Mouse (Mus musculus) splenic B cell, adult 2 months (primary cell): Measurements from ENCODE around the gene 4930430F08Rik.

Experiments used
- DNase-seq: peaks from one replicate; pipeline ENCODE4 v3.0.0-alpha.2; 2011; ENCODE audit warnings: low read depth, low spot score
- H3K27me3 ChIP-seq: 2 replicates; pipeline ENCODE4 v1.6.1; 2012; ENCODE audit warnings: mild to moderate bottlenecking, low read length, moderate library complexity, mixed read lengths; ENCODE audit not compliant: control insufficient read depth, poor library complexity, insufficient read depth, severe bottlenecking
- H3K36me3 ChIP-seq: 2 replicates; pipeline ENCODE4 v1.6.1; 2012; ENCODE audit warnings: mild to moderate bottlenecking, low read length, moderate library complexity, mixed read lengths; ENCODE audit not compliant: control insufficient read depth, poor library complexity, insufficient read depth, severe bottlenecking

The 4930430F08Rik gene

DNA sequence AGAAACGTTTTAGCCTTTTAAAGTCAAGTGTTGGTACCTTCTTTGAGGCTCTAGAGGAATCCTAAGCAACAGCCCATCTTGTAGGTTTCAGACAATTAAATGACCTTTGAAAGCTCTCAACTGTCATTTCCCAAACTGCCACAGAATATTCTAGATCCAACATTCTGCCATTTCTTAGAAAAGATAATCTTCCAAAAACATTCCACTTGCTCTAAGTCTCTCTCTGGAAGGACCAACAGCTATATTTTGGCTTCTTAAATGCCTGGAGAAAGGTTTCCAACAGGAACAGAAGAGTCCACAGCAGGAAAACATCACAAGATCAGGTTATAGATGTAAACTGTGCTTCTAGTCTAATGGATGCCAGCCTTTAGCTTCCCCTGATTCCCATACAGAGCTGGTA is at the start of gene 4930430F08Rik, which contains the start of gene 1700017N19Rik:
Gene 4930430F08Rik (minus strand): TSS at position 101 of the 400 bp plus-strand sequence.
Gene 1700017N19Rik (plus strand): TSS at position 162 of the 400 bp plus-strand sequence.
- no peak for DNase-seq
- Histone ChIP-seq H3K36me3 (no peaks in the 10 kb centered on the region), H3K27me3 (no peaks in the 10 kb centered on the region)

DNA sequence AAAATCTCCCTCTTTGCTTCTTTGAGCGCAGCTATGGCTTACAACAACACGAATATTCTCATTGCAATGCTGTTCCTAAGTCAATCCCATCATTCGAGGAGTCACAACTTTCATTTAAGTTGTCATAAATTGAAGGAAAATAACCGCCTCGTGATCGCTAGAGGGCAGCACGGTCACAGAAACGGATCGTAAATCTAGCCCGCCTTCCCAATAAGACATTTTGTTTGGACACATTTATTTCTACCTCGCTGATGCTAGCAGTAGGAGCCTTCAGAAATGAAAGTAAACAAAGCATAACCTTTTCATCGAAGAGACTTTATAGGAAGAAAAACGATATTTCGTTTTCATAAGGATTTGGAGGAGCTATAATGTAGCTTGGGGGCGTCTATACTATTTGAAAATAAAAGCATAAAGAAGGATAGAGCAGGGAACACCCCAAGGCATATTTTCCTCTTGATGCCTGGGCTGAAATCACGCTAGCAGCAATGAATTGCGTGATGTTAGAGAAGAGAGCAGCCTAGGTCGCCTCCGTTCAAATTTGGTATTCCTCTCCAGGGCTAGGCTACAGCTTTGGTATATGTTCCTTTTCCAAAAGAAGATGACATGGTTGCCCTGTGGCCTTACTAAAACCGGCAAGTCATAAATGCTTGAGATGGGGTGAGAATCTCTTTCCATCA is 39.7 kb upstream of the 4930430F08Rik start:
- H3K27me3 ChIP-seq: no peaks in the 10 kb centered on the region
- DNase-seq: peak; percentile 67
- H3K36me3 ChIP-seq: no peaks in the 10 kb centered on the region

DNA sequence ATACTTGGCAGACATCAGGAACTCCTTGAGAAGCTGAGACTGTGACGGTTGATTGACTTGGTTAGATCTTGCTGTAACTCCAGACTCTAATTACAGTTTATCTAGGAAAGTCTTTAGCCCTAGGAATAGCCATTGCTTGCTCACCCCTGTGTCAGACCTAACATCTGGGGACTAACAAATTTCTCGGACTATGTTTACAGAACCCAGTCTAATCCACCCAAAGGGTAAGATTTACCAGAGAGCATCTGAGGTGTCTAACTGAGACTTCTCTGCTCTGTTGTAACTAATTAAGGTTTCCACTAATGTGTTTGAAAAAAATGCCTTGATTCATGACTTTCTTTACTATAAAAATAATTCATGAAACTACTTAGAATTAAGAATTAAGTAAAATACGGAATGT is 32.3 kb upstream of the 4930430F08Rik start:
- no peaks in the 10 kb centered on the region for H3K27me3 ChIP-seq
- DNase-seq: no peak
- H3K36me3 ChIP-seq: no peaks in the 10 kb centered on the region

DNA sequence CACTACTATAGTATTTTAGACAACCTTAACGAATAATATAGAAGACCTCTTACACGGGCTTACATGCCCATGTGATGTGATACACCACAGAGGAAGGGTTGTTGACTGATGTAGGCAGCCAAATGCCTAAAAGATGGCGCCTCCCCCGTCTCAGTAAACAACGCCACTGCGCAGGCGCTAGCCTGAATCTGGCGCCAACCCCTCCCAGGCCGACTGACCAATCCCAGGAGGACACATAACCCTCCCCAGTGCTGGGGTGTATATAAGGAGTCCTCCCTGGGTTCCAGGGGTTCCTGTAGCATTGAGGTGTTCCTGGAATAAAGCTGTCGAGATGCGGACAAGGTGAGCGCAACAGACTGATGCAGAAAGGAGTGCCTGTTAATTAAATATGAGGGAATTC is 29.8 kb upstream of the 4930430F08Rik start:
- DNase-seq: no peak
- H3K27me3 ChIP-seq: no peaks in the 10 kb centered on the region
- H3K36me3 ChIP-seq: no peaks in the 10 kb centered on the region

DNA sequence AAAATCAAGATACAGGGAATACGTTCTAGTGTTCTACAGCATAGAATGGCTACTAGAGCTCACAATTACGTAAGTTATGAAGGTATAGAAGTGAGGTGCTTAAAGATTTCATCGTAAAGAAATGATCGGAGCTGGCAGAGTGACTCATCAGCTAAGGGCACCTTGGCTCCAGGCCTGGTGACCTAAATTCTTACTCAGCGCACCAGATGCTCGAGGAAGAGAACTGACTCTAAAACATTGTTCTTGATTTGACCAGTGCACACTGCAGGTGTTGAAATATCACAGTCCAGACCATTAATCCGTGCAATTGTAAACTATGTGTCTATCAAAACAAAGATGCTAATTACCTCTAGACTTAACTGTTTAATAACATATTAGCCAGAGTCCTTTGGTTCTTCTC is 29.3 kb upstream of the 4930430F08Rik start:
- no peak for DNase-seq
- Histone ChIP-seq H3K36me3 (no peaks in the 10 kb centered on the region), H3K27me3 (no peaks in the 10 kb centered on the region)

DNA sequence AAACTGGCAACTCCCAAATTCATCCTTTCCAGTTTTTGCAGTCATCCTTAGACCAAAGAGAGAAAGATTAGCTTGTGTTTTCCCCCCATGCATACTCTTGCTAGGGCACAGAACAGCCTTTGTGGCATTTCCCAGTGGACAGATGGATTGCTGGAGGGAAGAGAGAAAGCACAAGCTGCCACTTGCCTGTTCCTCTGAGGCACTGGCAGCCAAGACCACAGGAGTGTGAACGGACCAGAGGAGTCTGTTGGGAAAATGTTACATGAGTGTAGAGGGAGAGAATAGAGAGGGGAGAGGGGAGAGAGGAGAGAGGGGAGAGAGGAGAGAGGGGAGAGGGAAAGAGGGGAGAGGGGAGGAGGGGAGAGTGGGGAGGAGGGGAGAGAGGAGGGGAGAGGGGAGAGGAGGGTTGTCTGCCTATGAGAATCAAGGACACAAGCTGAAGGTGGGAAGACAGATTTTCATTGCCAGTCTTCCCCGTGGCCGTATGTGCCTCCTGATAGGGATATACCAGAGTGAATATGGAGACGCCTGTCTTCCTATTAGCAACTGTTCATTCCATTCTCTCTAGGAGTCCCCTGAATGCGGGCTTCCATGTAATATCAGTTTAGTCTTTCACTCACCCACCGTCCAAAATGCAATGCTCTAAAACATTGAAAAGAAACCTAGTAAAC is 27.1 kb upstream of the 4930430F08Rik start:
- Histone ChIP-seq H3K27me3 (no peaks in the 10 kb centered on the region), H3K36me3 (no peaks in the 10 kb centered on the region)
- no peak for DNase-seq

DNA sequence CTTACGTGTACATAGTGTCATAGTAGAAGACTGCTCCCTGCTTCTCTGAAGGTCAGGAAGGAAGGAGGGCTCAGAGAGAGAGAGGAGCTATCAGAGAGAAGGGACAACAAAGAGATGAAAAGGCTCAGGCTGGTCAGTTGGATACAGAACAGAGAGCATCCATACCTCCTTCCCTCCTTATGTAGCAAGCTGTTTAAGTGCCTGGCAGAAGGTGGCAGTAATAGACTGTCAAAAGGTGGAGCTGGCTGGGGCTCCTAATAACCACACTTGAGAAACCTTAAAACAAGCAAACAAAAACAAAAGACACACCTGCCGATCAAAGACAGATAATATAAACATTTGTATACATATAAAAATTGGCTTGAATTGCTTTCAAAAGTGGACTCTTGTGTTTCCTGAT is 14.0 kb upstream of the 4930430F08Rik start:
- Histone ChIP-seq H3K27me3 (no peaks in the 10 kb centered on the region), H3K36me3 (no peaks in the 10 kb centered on the region)
- no peak for DNase-seq

DNA sequence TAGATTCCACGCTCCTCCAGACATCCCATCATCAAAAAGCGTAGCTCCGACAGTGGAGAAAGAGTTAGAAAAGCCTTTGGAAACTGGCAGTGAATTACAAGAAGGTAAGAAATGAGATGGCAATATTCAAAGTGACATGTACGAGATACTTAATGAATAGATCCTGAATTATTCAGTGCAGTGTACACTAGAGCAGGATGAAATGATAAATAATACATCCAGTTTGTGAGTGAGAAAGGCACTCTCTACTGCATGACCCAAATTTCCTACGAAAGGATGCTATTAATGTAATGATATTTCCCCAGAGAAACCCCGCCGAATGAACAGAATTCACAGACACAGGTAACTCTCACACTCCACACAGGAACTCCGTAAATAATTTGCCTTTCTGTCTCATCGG is 13.3 kb upstream of the 4930430F08Rik start:
- H3K36me3 ChIP-seq: no peaks in the 10 kb centered on the region
- no peak for DNase-seq
- H3K27me3 ChIP-seq: no peaks in the 10 kb centered on the region

DNA sequence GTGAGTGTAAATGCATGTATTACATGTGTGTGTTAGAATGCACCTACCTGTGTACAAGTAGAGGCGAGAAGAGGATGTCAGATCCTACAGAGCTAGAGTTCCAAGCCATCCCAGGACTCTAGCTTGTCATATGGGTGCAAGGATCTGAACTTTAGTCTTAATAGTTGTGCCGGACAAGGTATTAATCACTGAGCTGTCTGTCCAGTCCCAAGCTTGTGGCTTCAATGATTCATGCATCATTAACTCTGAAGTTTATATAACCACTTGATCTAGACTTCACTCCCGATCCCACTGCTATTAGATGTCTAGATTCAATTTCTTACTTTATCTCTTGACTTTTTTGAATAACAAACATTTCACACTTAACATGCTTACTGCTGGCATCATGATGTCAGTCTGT is 8.1 kb upstream of the 4930430F08Rik start:
- H3K27me3 ChIP-seq: no peaks in the 10 kb centered on the region
- H3K36me3 ChIP-seq: no peaks in the 10 kb centered on the region
- no peak for DNase-seq

DNA sequence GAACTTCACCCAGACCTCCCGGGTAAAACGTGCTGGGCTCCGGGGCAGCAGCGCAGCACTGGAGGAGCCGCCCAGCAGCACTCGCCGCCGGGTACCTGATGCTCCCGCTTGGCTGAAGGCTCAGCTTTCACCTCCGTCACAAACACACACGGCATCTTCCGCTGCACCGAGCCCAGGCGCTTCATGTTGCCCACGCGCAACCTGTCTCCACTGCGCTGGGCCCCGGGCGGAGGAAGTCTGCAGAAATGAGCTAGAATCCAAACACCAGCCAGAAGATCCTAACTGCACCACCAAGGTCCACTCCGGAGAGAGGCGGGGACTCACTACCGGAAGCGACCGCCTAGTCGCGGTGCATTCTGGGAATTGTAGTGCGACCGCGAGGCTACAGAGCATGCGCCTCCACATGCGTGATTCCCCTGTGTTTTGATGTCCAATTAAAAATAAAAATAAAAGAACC is 1.3 kb downstream of the 4930430F08Rik start:
- Histone ChIP-seq H3K36me3 (no peaks in the 10 kb centered on the region), H3K27me3 (no peaks in the 10 kb centered on the region)
- peak; percentile 90 for DNase-seq

DNA sequence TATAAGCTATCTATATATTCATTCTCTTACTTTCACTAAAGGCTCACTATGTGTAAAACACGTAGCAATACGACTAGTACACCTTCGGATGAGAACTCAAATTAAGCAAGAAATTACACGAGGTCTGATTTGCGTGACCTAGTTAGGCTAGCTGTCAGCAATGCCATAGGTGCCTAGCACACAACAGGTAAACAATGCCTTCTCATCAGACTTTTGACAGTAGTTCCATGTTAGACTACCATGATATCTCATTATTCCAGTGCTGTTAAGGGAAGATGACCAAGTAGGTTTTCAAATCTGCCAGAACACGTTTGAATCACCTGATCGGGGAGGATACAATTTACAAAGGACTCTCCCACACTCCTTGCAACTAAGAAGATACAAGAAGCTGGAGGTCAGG is 1.7 kb downstream of the 4930430F08Rik start:
- no peaks in the 10 kb centered on the region for H3K27me3 ChIP-seq
- DNase-seq: no peak
- H3K36me3 ChIP-seq: no peaks in the 10 kb centered on the region

DNA sequence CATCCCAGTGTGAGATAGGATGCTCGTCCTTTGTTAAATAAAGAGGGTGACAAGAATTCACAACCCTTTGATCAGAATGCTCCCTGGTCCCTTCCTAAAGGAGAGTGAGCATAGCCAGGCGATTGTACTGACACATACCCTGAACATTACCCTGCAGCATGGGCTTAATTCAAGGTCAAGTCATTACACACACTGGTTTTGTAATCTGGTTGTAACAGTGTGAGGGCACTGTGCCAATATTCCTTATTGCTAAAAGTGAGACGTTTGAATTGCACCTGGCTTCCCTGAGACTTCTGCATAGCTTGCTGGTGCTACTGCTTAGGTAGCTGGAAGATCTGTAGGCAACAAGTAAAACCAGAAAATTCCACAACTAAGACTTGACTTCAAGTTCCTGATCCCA is 6.0 kb downstream of the 4930430F08Rik start:
- Histone ChIP-seq H3K36me3 (no peaks in the 10 kb centered on the region), H3K27me3 (no peaks in the 10 kb centered on the region)
- DNase-seq: no peak

DNA sequence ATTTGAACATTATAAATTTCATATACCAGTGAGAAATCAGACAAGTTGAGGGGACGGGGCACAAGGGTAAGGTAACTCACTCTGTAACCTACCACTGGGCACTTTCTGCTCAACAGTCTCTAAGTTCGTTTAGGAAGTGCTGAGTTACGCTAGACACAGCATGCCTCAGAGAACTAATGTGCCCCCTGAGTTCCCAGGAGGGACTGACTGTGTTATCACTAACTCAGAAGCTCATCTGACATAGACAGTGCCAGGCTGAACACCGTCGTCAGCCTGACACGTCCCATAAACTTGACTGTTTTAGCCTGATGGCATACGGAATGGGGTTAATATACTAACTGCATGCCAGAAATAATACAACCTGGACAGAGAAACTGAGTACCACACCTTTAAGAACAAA is 14.9 kb downstream of the 4930430F08Rik start:
- no peaks in the 10 kb centered on the region for H3K27me3 ChIP-seq
- H3K36me3 ChIP-seq: 0 out of 2 replicates have a peak, but pooled peaks cover 6% of the 10 kb centered on the region
- DNase-seq: no peak

DNA sequence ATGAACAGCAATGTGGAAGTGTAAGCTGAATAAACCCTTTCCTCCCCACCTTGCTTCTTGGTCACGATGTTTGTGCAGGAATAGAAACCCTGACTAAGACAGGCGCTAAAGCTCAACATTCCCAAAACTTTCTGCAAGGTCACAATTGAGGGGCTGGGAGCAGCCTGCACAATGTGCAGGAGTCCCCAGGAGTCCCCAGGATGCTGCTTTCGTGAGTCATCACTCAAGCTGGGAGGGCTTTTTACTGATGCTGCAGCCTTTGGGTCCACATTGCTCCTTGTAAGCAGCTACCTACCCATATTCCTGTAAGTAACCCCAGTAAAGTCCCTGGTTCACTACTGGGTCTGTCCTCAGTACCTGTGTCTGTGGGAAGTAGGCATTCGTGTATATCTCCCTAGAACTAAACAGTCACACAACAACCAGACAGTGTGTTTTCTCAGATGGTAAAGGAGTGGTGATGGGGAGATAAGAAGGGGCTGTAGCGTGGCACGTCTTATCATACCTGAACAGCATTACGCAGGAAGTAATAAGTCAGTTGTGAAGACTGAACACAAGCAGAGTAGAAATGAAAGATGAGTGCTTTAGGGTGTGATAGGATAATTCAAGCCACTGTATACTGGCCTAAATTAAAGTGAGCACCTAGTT is 15.6 kb downstream of the 4930430F08Rik start:
- DNase-seq: no peak
- H3K27me3 ChIP-seq: no peaks in the 10 kb centered on the region

DNA sequence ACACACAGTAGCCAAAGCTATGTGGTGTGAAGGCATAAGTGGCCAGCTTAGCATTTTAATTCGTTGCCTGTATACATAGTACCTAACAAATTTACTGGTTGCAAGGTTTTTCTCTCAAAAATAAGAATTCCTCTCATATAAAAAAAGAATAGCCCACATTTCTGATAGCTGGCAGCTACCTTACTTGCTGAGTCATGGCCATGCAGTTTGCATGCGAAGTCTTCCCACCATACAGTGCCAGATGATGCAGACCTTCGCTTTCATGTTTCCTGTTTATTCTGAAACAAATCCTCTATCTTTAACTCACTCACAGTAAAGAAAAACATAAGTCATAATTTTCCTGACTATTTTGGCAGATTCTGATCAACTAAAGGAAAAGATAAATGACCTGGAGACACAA is 18.5 kb downstream of the 4930430F08Rik start:
- no peak for DNase-seq
- Histone ChIP-seq H3K27me3 (no peaks in the 10 kb centered on the region), H3K36me3 (0 out of 2 replicates have a peak, but pooled peaks cover 3% of the 10 kb centered on the region)

More for the DNA sequence above, 15.6 kb downstream of the 4930430F08Rik start:
- 0 out of 2 replicates have a peak, but pooled peaks cover 6% of the 10 kb centered on the region for H3K36me3 ChIP-seq
